Mouse (Mus musculus) layer of hippocampus, adult 11-12 months (tissue): ENCODE measurements around the gene Gria3.

Source experiments
- DNase-seq: peaks from one replicate; pipeline ENCODE4 v3.0.0; 2022; ENCODE audit warnings: low spot score

The Gria3 gene

DNA sequence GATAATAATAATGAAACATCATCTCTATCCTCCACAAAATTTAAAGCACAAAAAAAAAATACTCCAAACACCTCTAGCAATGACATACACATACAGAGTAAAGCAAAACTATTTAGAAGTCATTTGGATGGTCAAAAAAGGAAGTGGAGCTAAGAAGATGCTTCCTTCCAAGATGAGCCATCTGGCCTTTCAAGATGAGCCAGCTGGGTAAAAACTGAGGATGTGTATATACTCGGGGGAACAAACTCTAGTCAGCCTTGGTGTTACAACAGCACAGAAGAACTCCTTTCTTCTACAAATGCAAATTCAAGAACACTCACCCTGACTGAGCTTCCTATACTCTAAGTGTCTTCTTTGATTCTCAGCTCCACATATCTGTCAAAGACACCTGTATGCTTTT, 172.4 kb downstream of the Gria3 start:
- peak; percentile 6 for DNase-seq

DNA sequence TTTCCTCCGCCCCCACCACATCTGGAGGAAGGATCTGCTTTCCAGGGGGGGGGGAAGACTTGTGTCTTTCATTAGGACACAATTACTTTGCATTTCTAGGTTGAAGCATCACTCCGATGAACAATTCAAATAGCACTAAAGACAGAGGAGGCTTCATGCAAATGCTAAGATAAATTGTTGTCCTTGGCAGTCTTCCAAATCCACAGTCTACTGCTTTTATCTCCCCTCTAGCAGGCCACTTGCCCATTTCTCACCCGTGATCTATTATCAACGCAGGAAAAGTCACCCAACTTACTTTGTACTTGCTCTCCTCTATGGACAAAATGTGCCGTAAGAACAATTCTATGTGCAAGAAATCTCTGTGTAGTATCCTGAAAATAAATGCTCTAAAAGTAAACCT, 178.1 kb downstream of the Gria3 start:
- DNase-seq = no peak

DNA sequence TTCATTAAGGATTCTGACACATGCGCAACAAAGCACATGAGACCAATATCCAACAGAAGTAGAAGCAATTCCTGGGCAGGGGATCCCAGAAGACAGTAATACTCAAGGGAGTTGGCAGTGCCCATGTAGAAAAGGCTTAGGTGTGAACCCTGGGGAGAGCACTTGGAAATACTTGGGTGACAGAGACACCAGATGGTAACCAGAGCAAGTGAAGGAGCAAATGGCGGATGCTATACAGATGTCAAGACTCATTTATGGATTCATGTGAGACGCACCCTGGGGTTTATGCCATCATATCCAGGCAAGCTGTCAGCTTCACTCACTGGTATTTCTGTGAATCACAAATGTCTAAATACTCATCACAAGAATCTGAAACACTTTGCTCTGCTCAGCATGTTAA, 187.0 kb downstream of the Gria3 start:
- DNase-seq = no peak

DNA sequence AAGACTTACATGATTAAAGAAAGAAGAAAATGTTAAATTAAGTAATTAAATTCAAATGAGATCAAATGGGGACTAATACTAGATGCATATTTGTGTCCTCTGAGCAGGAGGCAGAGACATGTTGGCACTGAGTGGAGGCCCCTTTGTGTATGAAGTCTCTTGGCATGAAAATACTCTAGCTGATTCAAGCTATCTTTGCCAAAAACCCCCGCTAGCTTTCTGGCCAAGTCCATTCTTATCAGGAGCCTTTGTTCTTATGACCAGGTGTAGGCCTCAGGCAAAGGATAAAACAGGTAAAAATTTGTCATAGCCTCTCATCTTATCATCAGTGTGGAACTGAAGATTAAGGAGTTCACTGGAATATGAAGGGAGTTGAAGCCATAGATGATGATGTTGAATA, 206.5 kb downstream of the Gria3 start:
- DNase-seq = no peak

DNA sequence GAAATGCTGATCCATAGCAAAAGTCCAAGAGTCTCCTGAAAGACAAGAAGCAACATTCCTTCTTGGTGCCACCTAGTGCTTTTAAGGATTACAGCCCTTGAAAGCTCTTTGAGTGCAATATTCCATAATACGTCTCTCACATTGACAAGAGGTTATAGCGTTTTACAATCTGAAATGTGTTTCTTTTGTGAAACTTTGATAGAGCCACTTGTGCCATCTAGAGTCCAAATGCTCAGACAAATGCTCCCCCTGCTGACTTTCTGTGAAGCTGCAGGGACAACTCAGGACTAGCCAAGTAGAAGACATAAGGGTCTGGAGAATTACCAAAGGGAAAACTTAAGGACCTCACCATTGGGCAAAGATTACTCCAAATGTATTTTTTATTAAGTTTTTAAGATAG, 214.3 kb downstream of the Gria3 start:
- no peak for DNase-seq

DNA sequence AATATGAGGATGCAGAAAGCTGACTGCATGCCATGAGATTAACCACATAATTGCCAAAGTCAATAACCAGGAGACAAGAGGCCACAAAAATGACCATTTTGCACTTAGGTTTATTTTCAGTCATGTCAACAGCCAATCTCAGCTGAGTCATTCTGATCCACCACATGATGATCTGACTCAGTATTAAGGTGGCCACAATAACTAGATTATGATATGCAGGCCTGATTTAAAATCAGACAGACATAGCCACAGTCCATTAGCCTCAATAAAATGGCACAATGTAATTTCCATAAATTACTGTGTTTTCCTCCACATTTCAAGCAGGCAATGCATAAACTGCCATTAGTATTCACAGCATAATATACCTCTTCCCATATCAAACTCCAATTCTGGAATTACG, 216.3 kb downstream of the Gria3 start:
- DNase-seq = no peak

DNA sequence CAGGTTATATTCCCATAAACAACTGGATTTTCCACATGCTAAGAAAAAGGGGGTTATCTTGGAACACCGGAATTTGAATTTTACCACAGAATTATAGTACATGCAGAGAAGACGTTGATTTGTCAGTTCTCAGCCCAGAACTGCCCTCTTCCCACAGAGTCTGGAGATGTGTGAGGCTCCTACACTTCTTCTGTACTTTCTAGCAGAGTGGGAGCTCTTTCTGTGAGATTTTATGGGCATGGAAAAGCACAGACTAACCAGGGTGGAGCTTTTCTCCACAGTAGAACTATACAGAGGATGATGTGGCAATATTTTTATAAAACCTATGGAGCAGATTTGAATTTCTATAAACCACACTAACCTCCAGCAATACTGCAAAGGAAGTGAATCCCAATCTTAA, 217.7 kb downstream of the Gria3 start:
- DNase-seq = no peak

DNA sequence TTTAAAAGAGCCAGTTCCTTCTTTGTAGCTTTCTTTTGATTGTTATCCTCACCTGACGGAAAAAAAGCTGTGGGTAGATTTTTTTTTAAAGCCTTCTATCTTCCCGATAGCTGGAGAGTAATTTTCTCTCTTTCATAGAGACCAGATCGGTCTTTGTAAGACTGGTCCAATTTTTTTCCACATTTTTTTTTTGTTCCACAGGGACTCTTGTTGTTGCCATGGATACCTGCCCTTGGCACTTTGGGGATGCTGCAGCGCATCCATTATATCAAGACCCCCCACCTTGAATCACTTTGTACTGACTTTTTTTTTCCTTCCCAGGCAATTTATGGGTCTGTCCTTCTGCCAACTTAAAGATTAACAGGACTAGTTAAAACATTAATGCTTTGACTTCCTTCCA, 232.9 kb downstream of the Gria3 start:
- no peak for DNase-seq

DNA sequence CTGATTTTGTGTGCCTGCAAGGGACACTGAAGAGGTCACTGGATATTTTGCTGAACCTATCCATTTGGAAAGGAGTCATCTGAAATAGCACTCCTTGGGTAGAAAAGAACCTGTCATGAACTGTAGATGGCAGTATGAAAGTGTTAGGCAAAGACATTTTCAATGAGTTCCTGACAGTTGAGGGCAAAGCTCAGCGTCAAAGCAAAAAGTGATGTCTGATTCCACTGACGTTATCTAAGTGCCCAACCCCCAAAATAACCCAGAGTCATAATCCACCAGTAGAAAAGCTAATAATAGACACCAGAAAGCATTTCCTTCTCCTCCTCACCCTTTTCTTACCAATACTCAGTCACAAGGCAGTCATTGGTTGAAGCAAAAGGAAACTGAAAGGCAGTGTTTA, 244.3 kb downstream of the Gria3 start:
- DNase-seq = no peak

DNA sequence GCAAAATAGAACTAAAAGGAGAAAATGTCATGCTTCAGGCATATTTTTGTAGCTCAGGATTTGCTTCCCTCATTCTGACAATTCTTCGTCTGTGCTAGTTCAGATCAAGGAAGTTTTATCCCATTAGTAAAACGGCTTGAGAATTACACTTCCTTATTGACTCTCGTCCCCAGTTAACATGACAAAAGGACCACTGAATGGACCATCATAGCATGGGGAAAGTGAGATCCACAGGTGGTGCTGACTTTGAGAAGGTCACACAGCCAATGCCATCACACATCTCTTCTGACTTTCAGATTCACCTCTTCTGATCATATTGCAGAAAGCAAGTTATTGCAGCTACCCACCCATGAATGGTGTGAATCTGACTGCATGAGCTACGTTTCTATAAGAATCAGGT, 257.1 kb downstream of the Gria3 start:
- no peak for DNase-seq

DNA sequence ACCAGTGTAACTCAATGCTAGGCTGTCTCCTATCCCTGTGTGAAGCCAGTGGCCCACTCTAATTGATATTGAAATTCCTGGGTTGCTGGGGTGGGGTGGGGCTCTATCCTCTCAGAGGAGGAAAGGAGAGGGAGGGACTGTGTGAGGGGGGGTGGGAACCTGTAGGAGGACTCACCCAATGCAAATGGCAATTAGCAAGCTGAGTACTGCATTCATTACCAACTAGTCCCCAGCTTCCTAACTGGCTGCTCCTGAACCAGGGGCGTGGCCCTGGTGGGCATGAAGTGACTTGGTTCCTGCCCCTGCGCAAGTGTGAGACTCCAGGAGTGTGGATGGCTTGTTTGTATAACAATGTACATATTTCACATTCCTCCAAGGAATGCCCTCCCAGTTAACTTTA, 288.2 kb downstream of the Gria3 start:
- DNase-seq = no peak

DNA sequence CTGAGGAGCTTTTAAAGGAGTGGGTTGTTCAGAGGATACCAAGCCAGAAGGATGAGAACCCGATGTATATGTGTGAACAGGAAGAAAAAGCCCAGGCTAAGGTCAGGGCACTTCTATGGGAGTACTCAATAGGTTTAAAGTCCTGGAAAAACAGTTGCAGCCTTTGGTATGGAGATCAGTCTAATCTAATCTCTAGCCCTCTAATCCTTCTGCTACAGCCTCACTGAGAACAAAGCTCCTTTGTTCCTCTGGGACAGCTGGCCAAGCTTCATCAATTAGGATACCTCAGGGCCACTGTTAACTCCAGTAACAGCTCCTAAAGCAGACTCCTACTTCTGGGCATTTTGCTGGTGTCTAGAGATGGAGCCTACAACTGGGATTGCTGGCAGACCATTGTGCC, 291.4 kb downstream of the Gria3 start:
- DNase-seq = no peak
